Comparison of ENCODE assay signal across 8 mouse cellular contexts in the genomic region with DNA sequence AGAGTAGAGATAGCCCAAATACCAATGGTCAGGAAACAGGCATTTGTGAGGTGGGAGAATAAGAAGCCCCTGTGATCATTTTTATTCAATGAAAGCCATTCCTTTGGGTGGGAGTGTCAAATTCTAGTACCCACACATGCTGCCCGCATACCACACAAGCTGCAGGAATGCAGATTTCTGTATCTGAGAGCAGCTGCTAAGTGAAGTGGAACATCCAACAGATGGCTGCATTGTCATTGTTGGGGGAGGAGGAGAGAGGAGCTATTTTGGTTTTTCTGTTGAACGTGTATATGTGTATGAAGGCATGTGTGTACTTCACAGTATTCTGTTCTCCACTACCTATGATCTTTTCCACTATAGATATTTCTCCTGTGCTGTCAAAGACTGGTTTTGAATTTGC.
DNase-seq lines count a peak whose midpoint lies in the region; ATAC-seq lines count a peak whose summit lies in the region.

No protein-coding gene starts in this region.

- no peak overlapping the region for H3K27ac ChIP-seq in forebrain, embryonic 11.5 days (ENCODE audit: low read depth, low read length)
- no peak overlapping the region for H3K27ac ChIP-seq in forebrain, embryonic 10.5 days
- no peak overlapping the region for H3K27ac ChIP-seq in forebrain, embryonic 14.5 days (ENCODE audit: low read depth, low read length)

- intact Hi-C loops in left cerebral cortex, postnatal 36 days (cut with DNase I): loop anchor here (5.0 kb wide), 1 partner anchor 411 kb away; no protein-coding TSS in a partner anchor

- ATAC-seq in forebrain, embryonic 11.5 days (replicated peaks; ENCODE audit: low FRiP score): peak; percentile 67; the same call in 1 of the 2 replicates
- peak; percentile 67 for ATAC-seq in forebrain, embryonic 14.5 days
- no peak for ATAC-seq in granulocyte monocyte progenitor cell, adult 5-6 weeks (replicated peaks; ENCODE audit: poor library complexity, severe bottlenecking)

- no peaks in the 10 kb centered on the region for H3K36me3 ChIP-seq in forebrain, embryonic 11.5 days (ENCODE audit: control insufficient read depth, insufficient read depth, low read length)
- no peaks in the 10 kb centered on the region for H3K36me3 ChIP-seq in forebrain, embryonic 10.5 days (replicated peaks)
- H3K36me3 ChIP-seq in forebrain, embryonic 14.5 days (ENCODE audit: control insufficient read depth, insufficient read depth, low read length): no peaks in the 10 kb centered on the region

- no peak overlapping the region for H3K9ac ChIP-seq in forebrain, embryonic 11.5 days (ENCODE audit: low read length)
- no peak overlapping the region for H3K9ac ChIP-seq in forebrain, embryonic 14.5 days (ENCODE audit: low read length)

- 8% methylated on average over 2 of the region's 2 CpGs for WGBS in forebrain, embryonic 11.5 days
- WGBS in forebrain, embryonic 10.5 days: 10% methylated on average over 2 of the region's 2 CpGs
- WGBS in forebrain, embryonic 14.5 days: 9% methylated on average over 2 of the region's 2 CpGs

- H3K4me2 ChIP-seq in forebrain, embryonic 11.5 days (ENCODE audit: low read depth, low read length, severe bottlenecking): no peak overlapping the region
- H3K4me2 ChIP-seq in forebrain, embryonic 14.5 days (ENCODE audit: low read length): no peak overlapping the region

- H3K9me3 ChIP-seq in forebrain, embryonic 11.5 days (ENCODE audit: control insufficient read depth, low read length): no peaks in the 10 kb centered on the region
- no peaks in the 10 kb centered on the region for H3K9me3 ChIP-seq in forebrain, embryonic 10.5 days
- H3K9me3 ChIP-seq in forebrain, embryonic 14.5 days (replicated peaks; ENCODE audit: control insufficient read depth, low read length): no peaks in the 10 kb centered on the region

- H3K4me1 ChIP-seq in forebrain, embryonic 11.5 days (replicated peaks; ENCODE audit: control insufficient read depth, insufficient read depth, low read length): no peaks in the 10 kb centered on the region
- peaks cover 9% of the 10 kb centered on the region for H3K4me1 ChIP-seq in forebrain, embryonic 10.5 days
- no peaks in the 10 kb centered on the region for H3K4me1 ChIP-seq in forebrain, embryonic 14.5 days (ENCODE audit: control insufficient read depth, insufficient read depth, low read length)

- H3K27me3 ChIP-seq in forebrain, embryonic 11.5 days (ENCODE audit: control insufficient read depth, insufficient read depth, low read length): no peaks in the 10 kb centered on the region
- H3K27me3 ChIP-seq in forebrain, embryonic 10.5 days (ENCODE audit: poor library complexity, severe bottlenecking): no peaks in the 10 kb centered on the region
- no peaks in the 10 kb centered on the region for H3K27me3 ChIP-seq in forebrain, embryonic 14.5 days (replicated peaks; ENCODE audit: control insufficient read depth, insufficient read depth, low read length)

- no peak overlapping the region for H3K4me3 ChIP-seq in forebrain, embryonic 11.5 days (ENCODE audit: low read depth, low read length)
- H3K4me3 ChIP-seq in forebrain, embryonic 10.5 days: no peak overlapping the region
- no peak overlapping the region for H3K4me3 ChIP-seq in forebrain, embryonic 14.5 days (ENCODE audit: low read depth, low read length)

- no peak for DNase-seq in forebrain, embryonic 11.5 days (ENCODE audit: low spot score)
- no peak for DNase-seq in forebrain, embryonic 10.5 days (ENCODE audit: extremely low spot score, low spot score)
- peak; percentile 4 for DNase-seq in R1 (ENCODE audit: low read depth, low spot score)
- DNase-seq in forebrain, embryonic 14.5 days (ENCODE audit: low spot score): peak; percentile 33
- peak; percentile 69 to 74 for DNase-seq in left cerebral cortex, postnatal 36 days (ENCODE audit: low spot score in 2 of 2)
- DNase-seq in right cerebral cortex, postnatal 36 days (ENCODE audit: low spot score in 2 of 2): peak; percentile 46 to 78
- no peak for DNase-seq in lung, postnatal 4 days

Comparison
In these comparisons a context has a peak if more than half of its experiments do, and no peak if none do; other contexts are left out.
1. DNase-seq: peak in R1 (single experiment), forebrain, embryonic 14.5 days (single experiment), left cerebral cortex, postnatal 36 days (2 of 2) and right cerebral cortex, postnatal 36 days (2 of 2); none in forebrain, embryonic 11.5 days (single experiment), forebrain, embryonic 10.5 days (single experiment) and lung, postnatal 4 days (0 of 2).